Mouse (Mus musculus) heart, adult 2 months (tissue): ENCODE results near the gene Col15a1. TPM values are rescaled to one million over a fixed set of nuclear protein-coding genes. Genes with fewer than 3 reads are reported as not detected.

Experiments used
- DNase-seq, 2 experiments: peaks; one replicate each; pipeline ENCODE4 v3.0.0; 2021
- H3K27ac ChIP-seq: fragments of 200-600 bp; 2 replicates; pipeline ENCODE4 v1.8.1; 2022
- H3K27me3 ChIP-seq: fragments of 200-500 bp; 2 replicates; pipeline ENCODE4 v1.6.1; 2012; ENCODE audit warnings: mild to moderate bottlenecking, low read length, inconsistent platforms, mixed read lengths; ENCODE audit not compliant: control insufficient read depth, insufficient read depth
- H3K36me3 ChIP-seq: fragments of 200-500 bp; 2 replicates; pipeline ENCODE4 v1.6.1; 2012; ENCODE audit warnings: low read length, inconsistent platforms; ENCODE audit not compliant: control insufficient read depth, insufficient read depth
- H3K4me1 ChIP-seq: fragments of 200-500 bp; 2 replicates; pipeline ENCODE4 v1.6.1; 2011; ENCODE audit warnings: low read length; ENCODE audit not compliant: control insufficient read depth, insufficient read depth
- H3K4me3 ChIP-seq: fragments of 200-600 bp; 2 replicates; pipeline ENCODE4 v1.8.1; 2022
- H3K79me2 ChIP-seq: fragments of 200-500 bp; replicated peaks from 2 replicates; pipeline ENCODE4 v1.6.1; 2012; ENCODE audit warnings: mild to moderate bottlenecking, inconsistent platforms, low read length, moderate library complexity, mixed read lengths; ENCODE audit not compliant: control insufficient read depth, insufficient read depth
- H3K9ac ChIP-seq: fragments of 200-500 bp; 2 replicates; pipeline ENCODE4 v1.6.1; 2012; ENCODE audit warnings: low read depth, mild to moderate bottlenecking, control low read depth, inconsistent platforms, low read length, mixed read lengths
- CTCF ChIP-seq: fragments of 200-600 bp; IDR thresholded peaks from 2 replicates; pipeline ENCODE4 v1.8.1; 2022; ENCODE audit warnings: antibody characterized with exemption, mild to moderate bottlenecking, moderate library complexity
- EP300 ChIP-seq: fragments of 200-500 bp; IDR thresholded peaks from 2 replicates; pipeline ENCODE4 v1.6.1; 2011; ENCODE audit warnings: low read depth, low read length, control low read depth; ENCODE audit not compliant: insufficient read depth
- POLR2A ChIP-seq: fragments of 200-500 bp; IDR thresholded peaks from 2 replicates; pipeline ENCODE4 v1.6.1; 2011; ENCODE audit warnings: mild to moderate bottlenecking, low read depth, low read length, control low read depth; ENCODE audit not compliant: insufficient read depth
- WGBS: fragments of 180-500 bp; shearing (Covaris S2); methylation state at CpG from one replicate; pipeline ENCODE4 v1.1.7; 2018; 5-methylcytosine and 5-hydroxymethylcytosine counted together
- intact Hi-C: fragments of 180-260 bp; cut with DNase I; formaldehyde crosslinking; loops from one replicate; pipeline ENCODE4 v1.15.1; 2025
- polyA plus RNA-seq: library from polyadenylated mRNA; depleted of rRNA; stranded (reverse); fragments of >200 nt; gene quantifications from 2 replicates; pipeline ENCODE4 v1.2.3, GENCODE M21; 2012
- total RNA-seq, 2 experiments: library from RNA; stranded (reverse); gene quantifications; 2 replicates each; pipeline ENCODE4 v1.2.3; 2021

The Col15a1 gene
- total and polyA plus RNA-seq, 3 experiments, result 36.9 to 97.6 (median 86.4) TPM

GRCm38 (mm10) chr4:47205846-47206245 is 2.1 kb upstream of the Col15a1 start:
- H3K36me3 ChIP-seq, result no peaks in the 10 kb centered on the region
- peaks cover 5% of the 10 kb centered on the region for H3K4me1 ChIP-seq
- no peak overlapping the region for H3K9ac ChIP-seq
- peak in 1 of 2 experiments; percentile 50 for DNase-seq
- H3K4me3 ChIP-seq, result no peak overlapping the region
- H3K79me2 ChIP-seq, result no peaks in the 10 kb centered on the region
- H3K27me3 ChIP-seq, result 0 out of 2 replicates have a peak, but pooled peaks cover 1% of the 10 kb centered on the region
- H3K27ac ChIP-seq, result no peak overlapping the region; the same call in 1 of the 2 replicates
- intact Hi-C loops, result loop anchor here (1.0 kb wide), 1 partner anchor 45 kb away; no protein-coding TSS in a partner anchor
- TF ChIP-seq EP300, result no peak
- TF ChIP-seq POLR2A, result no peak
- 32% methylated on average over 6 of the region's 6 CpGs for WGBS

GRCm38 (mm10) chr4:47208421-47208991 is 545 bp downstream of the Col15a1 start:
- Histone ChIP-seq H3K9ac (peak overlapping the region; percentile 67), H3K27me3 (0 out of 2 replicates have a peak, but pooled peaks cover 1% of the 10 kb centered on the region), H3K27ac (peak overlapping the region; percentile 77), H3K4me1 (peaks cover 4% of the 10 kb centered on the region), H3K4me3 (peak overlapping the region; percentile 50), H3K36me3 (no peaks in the 10 kb centered on the region), H3K79me2 (no peaks in the 10 kb centered on the region)
- 3% methylated on average over 40 of the region's 40 CpGs for WGBS
- intact Hi-C loops, result loop anchor here (2.0 kb wide), 2 partner anchors 18 to 80 kb away; no protein-coding TSS in a partner anchor
- TF ChIP-seq POLR2A, result no peak
- TF ChIP-seq CTCF, result peak; percentile 38
- no peak for TF ChIP-seq EP300
- DNase-seq, result no peak

GRCm38 (mm10) chr4:47209466-47209865 is 1.5 kb downstream of the Col15a1 start:
- peaks cover 4% of the 10 kb centered on the region for H3K4me1 ChIP-seq
- no peak for DNase-seq
- intact Hi-C loops, result loop anchor here (2.0 kb wide), 2 partner anchors 17 to 81 kb away; no protein-coding TSS in a partner anchor
- H3K36me3 ChIP-seq, result no peaks in the 10 kb centered on the region
- no peak overlapping the region for H3K9ac ChIP-seq
- WGBS, result 68% methylated on average over 7 of the region's 7 CpGs
- H3K27ac ChIP-seq, result peak overlapping the region; percentile 77
- 0 out of 2 replicates have a peak, but pooled peaks cover 1% of the 10 kb centered on the region for H3K27me3 ChIP-seq
- H3K4me3 ChIP-seq, result peak overlapping the region; percentile 50
- no peak for TF ChIP-seq CTCF
- no peak for TF ChIP-seq EP300
- no peak for TF ChIP-seq POLR2A
- no peaks in the 10 kb centered on the region; the same call in 1 of the 2 replicates for H3K79me2 ChIP-seq

GRCm38 (mm10) chr4:47218828-47219227 is 10.9 kb downstream of the Col15a1 start:
- TF ChIP-seq POLR2A, result no peak
- no peak for TF ChIP-seq CTCF
- intact Hi-C loops, result no loop called here
- WGBS, result 93% methylated on average over 1 of the region's 1 CpGs

GRCm38 (mm10) chr4:47219393-47219792 is 11.4 kb downstream of the Col15a1 start:
- Histone ChIP-seq H3K4me1 (peaks cover 3% of the 10 kb centered on the region), H3K27ac (no peak overlapping the region), H3K79me2 (no peaks in the 10 kb centered on the region), H3K36me3 (no peaks in the 10 kb centered on the region), H3K4me3 (no peak overlapping the region), H3K9ac (no peak overlapping the region), H3K27me3 (no peaks in the 10 kb centered on the region)
- intact Hi-C loops, result no loop called here
- TF ChIP-seq POLR2A (no peak), CTCF (no peak), EP300 (no peak)
- 86% methylated on average over 10 of the region's 10 CpGs for WGBS
- DNase-seq, result no peak

More at GRCm38 (mm10) chr4:47218828-47219227, 10.9 kb downstream of the Col15a1 start:
- Histone ChIP-seq H3K36me3 (no peaks in the 10 kb centered on the region), H3K4me1 (peaks cover 3% of the 10 kb centered on the region), H3K9ac (no peak overlapping the region), H3K27ac (no peak overlapping the region), H3K79me2 (no peaks in the 10 kb centered on the region; the same call in 1 of the 2 replicates), H3K27me3 (no peaks in the 10 kb centered on the region), H3K4me3 (no peak overlapping the region)
- no peak for DNase-seq

- intact Hi-C loops, result no loop called here
- 79% methylated on average over 3 of the region's 3 CpGs for WGBS
- no peaks in the 10 kb centered on the region for H3K79me2 ChIP-seq
- no peak overlapping the region for H3K4me3 ChIP-seq
- H3K9ac ChIP-seq, result no peak overlapping the region
- peaks cover 3% of the 10 kb centered on the region for H3K4me1 ChIP-seq
- no peaks in the 10 kb centered on the region for H3K27me3 ChIP-seq
- no peak for DNase-seq
- no peak for TF ChIP-seq CTCF
- no peak for TF ChIP-seq EP300
- TF ChIP-seq POLR2A, result no peak
- peak overlapping the region; percentile 40 for H3K27ac ChIP-seq
- no peaks in the 10 kb centered on the region for H3K36me3 ChIP-seq
Measured at GRCm38 (mm10) chr4:47220544-47220943, 12.6 kb downstream of the Col15a1 start.
